Mouse (Mus musculus) thymus, adult 2 months (tissue): ENCODE data around the gene Ereg.

Experiments
- CTCF ChIP-seq: fragments of 200-500 bp; IDR thresholded peaks from 2 replicates; pipeline ENCODE4 v1.5.1; 2012; ENCODE audit warnings: mild to moderate bottlenecking, control low read depth, low read length, moderate library complexity, borderline replicate concordance; ENCODE audit not compliant: control insufficient read depth, poor library complexity, insufficient read depth; ENCODE audit errors: extremely low read depth
- POLR2A ChIP-seq: fragments of 200-500 bp; IDR thresholded peaks from 2 replicates; pipeline ENCODE4 v1.6.1; 2012; ENCODE audit warnings: mild to moderate bottlenecking, low read length, control low read depth, moderate library complexity; ENCODE audit not compliant: control insufficient read depth, poor library complexity, insufficient read depth; ENCODE audit errors: extremely low read depth

DNA sequence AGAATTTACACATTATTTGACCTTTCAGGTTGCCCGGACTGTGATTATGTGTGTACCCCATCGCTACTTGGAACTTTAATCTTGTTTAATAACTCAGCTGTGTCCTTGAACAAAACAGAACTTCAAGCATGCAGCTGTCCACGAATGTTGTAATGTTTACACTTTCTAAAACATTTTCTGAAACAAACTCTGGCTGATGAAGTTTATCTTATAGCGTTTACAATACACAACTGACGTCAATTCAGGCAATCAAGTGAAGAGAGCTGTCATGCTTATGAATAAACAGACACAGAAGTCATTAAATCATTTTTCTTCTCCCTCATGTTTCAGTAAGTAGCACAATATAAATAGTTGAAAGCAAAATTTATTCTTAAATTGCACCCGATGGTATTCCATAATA is 26.4 kb upstream of the Ereg start:
- no peak for TF ChIP-seq POLR2A
- no peak for TF ChIP-seq CTCF
